Mouse (Mus musculus) midbrain, embryonic 13.5 days (tissue): Measurements from ENCODE around the gene Ccl5. TPM values are rescaled to one million over a fixed set of nuclear protein-coding genes. Genes with fewer than 3 reads are reported as not detected.

Source experiments
- polyA plus RNA-seq: library from polyadenylated mRNA; unstranded; fragments of >200 nt; fragmentation: Nextera tagmentation; extraction: Ambion mirVana; gene quantifications from 2 replicates; pipeline ENCODE4 v1.2.1, GENCODE M21; 2015

Gene Ccl5
- polyA plus RNA-seq, 1 experiment from 2014 or later: not detected

Other genes starting within 250 kb of the Ccl5 start
- gene Slfn14, start 243.8 kb downstream of the Ccl5 start, polyA plus RNA-seq: 0.12 and 0.15 TPM in 2 replicates
- 109 and 116 TPM in 2 replicates for gene Ap2b1, start 231.5 kb downstream of the Ccl5 start, polyA plus RNA-seq
- 21.0 and 21.1 TPM in 2 replicates for gene Pex12, start 227.9 kb downstream of the Ccl5 start, polyA plus RNA-seq
- 12.0 and 21.1 TPM in 2 replicates for gene Rasl10b, start 121.4 kb downstream of the Ccl5 start, polyA plus RNA-seq
- 0.17 and 0.23 TPM in 2 replicates for gene Gas2l2, start 101.1 kb downstream of the Ccl5 start, polyA plus RNA-seq
- gene 1700020L24Rik, start 92.8 kb downstream of the Ccl5 start, polyA plus RNA-seq: not detected in 2 replicates
- 2.5 and 3.6 TPM in 2 replicates for gene Mmp28, start 67.4 kb downstream of the Ccl5 start, polyA plus RNA-seq
- gene Taf15, start 57.4 kb downstream of the Ccl5 start, polyA plus RNA-seq: 17.6 and 19.9 TPM in 2 replicates
- not detected in 2 replicates for gene Heatr9, start 8.3 kb downstream of the Ccl5 start, polyA plus RNA-seq
- gene Ccl9, start 48.1 kb upstream of the Ccl5 start, polyA plus RNA-seq: 1.2 TPM in 2 replicates
- 0.67 and 1.0 TPM in 2 replicates for gene Ccl6, start 62.6 kb upstream of the Ccl5 start, polyA plus RNA-seq
- gene Rpl9-ps1, start 115.1 kb upstream of the Ccl5 start, polyA plus RNA-seq: not detected in 2 replicates
- gene Ccl3, start 118.8 kb upstream of the Ccl5 start, polyA plus RNA-seq: 0.64 and 0.65 TPM in 2 replicates
- 0.32 TPM in 1 of 2 replicates, not detected in the other for gene Ccl4, start 132.1 kb upstream of the Ccl5 start, polyA plus RNA-seq
- gene Wfdc17, start 173.5 kb upstream of the Ccl5 start, polyA plus RNA-seq: 0.44 TPM in 1 of 2 replicates, not detected in the other
- not detected in 2 replicates for gene Wfdc18, start 178.5 kb upstream of the Ccl5 start, polyA plus RNA-seq
- 0.43 TPM in 1 of 2 replicates, not detected in the other for gene Wfdc21, start 216.4 kb upstream of the Ccl5 start, polyA plus RNA-seq
- gene Heatr6, start 223.2 kb upstream of the Ccl5 start, polyA plus RNA-seq: 41.7 and 44.5 TPM in 2 replicates